Comparison of ENCODE assay signal across 29 mouse cellular contexts in the genomic region with DNA sequence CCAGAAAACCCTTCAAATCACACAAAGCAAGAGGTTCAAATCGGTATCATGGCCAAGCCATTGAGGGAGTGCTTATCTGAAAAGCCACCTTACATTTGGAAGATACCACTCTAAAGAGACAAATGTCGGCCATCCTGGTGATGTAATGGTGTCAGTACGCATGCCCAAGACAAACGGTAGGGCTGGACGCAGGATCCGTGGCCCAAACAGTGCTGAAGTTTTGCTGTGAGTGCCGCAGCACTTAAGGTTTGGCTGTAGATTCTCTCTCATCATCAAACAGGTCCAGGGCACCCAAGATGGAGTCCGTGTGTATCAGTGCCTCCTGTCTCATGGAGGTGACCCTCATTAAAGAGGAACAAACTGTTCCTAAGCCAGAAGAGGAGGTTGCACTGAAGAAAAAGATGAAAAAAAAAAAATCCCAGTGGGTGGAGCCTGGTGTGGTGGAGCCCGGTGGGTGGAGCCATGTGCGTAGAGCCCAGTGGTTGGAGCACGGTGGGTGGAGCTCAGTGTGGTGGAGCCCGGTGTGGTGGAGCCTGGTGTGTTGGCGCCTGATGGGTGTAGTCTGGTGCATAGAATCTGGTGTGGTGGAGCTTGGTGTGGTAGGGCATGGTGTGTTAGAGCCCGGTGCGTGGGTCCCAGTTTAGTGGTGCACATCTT. TPM values are rescaled to one million over a fixed set of nuclear protein-coding genes. Genes with fewer than 3 reads are reported as not detected.
"Had no signal": no experiment of that assay in that cellular context is flagged by ENCODE, and none has a peak within 500 bp of the region (broad histone marks: within the 10 kb centered on the region; RNA-seq: fewer than 3 reads in every experiment).

No protein-coding gene starts in this region.

- H3K9ac ChIP-seq: intestine, embryonic 15.5 days; limb, embryonic 13.5 days; liver, embryonic 15.5 days; lung, embryonic 14.5 days; midbrain, embryonic 13.5 days; neural tube, embryonic 13.5 days; stomach, embryonic 15.5 days had no signal

- H3K9me3 ChIP-seq: intestine, embryonic 15.5 days; limb, embryonic 13.5 days; liver, embryonic 15.5 days; megakaryocyte, embryonic 14.5 days; midbrain, embryonic 10.5 days; midbrain, embryonic 13.5 days; neural tube, embryonic 13.5 days; stomach, embryonic 15.5 days had no signal

- H3K27me3 ChIP-seq: intestine, embryonic 15.5 days; liver, embryonic 15.5 days; midbrain, embryonic 13.5 days; stomach, embryonic 15.5 days had no signal

- H3K4me3 ChIP-seq: intestine, embryonic 15.5 days; layer of hippocampus, adult 2 months; limb, embryonic 13.5 days; liver, embryonic 15.5 days; megakaryocyte, embryonic 14.5 days; midbrain, embryonic 10.5 days; midbrain, embryonic 13.5 days; myocyte; neural tube, embryonic 13.5 days; stomach, embryonic 15.5 days had no signal

- H3K27ac ChIP-seq: intestine, embryonic 15.5 days; kidney, postnatal 0 days; layer of hippocampus, adult 2 months; limb, embryonic 13.5 days; liver, embryonic 15.5 days; midbrain, embryonic 10.5 days; midbrain, embryonic 13.5 days; neural tube, embryonic 13.5 days; stomach, embryonic 15.5 days had no signal

- DNase-seq: kidney, adult 2 months; kidney, postnatal 25 days; layer of hippocampus, adult 9-11 months; lung, embryonic 14.5 days; retina, postnatal 1 day; right cerebral cortex, postnatal 25 days; spleen, adult 18-20 months; thymus, postnatal 25 days had no signal

- H3K4me1 ChIP-seq: intestine, embryonic 15.5 days; limb, embryonic 13.5 days; liver, embryonic 15.5 days; midbrain, embryonic 10.5 days; midbrain, embryonic 13.5 days; neural tube, embryonic 13.5 days; stomach, embryonic 15.5 days had no signal

- ATAC-seq: lung, postnatal 0 days; midbrain, embryonic 13.5 days; midbrain, embryonic 16.5 days had no signal

- H3K36me3 ChIP-seq: intestine, embryonic 15.5 days; limb, embryonic 13.5 days; liver, embryonic 15.5 days; midbrain, embryonic 10.5 days; midbrain, embryonic 13.5 days; neural tube, embryonic 13.5 days; stomach, embryonic 15.5 days had no signal

- H3K4me2 ChIP-seq: intestine, embryonic 15.5 days; limb, embryonic 13.5 days; liver, embryonic 15.5 days; lung, embryonic 14.5 days; midbrain, embryonic 13.5 days; neural tube, embryonic 13.5 days; stomach, embryonic 15.5 days had no signal

RNA-seq across cellular contexts. Expression of gene Fam209, which starts 37.9 kb away (rescaled TPM):
- total RNA-seq: layer of hippocampus, adult 2 months; layer of hippocampus, postnatal 25 days; left cerebral cortex, adult 18-20 months; left cerebral cortex, postnatal 36 days had no signal
- polyA plus RNA-seq: intestine, embryonic 15.5 days; kidney, embryonic 14.5 days; kidney, postnatal 0 days; liver, embryonic 15.5 days; midbrain, embryonic 16.5 days had no signal

RNA-seq across cellular contexts. Expression of gene Tfap2c, which starts 39.2 kb away (rescaled TPM):
- total RNA-seq: monocyte, adult 5-6 weeks; neutrophil, adult 5-6 weeks had no signal
- polyA plus RNA-seq: kidney, adult 2 months; large intestine, adult 2 months; liver, embryonic 15.5 days; lung, postnatal 0 days; myocyte had no signal

RNA-seq across cellular contexts. Expression of gene Gcnt7, which starts 51.8 kb away (rescaled TPM):
- total RNA-seq: layer of hippocampus, adult 2 months; layer of hippocampus, postnatal 25 days; left cerebral cortex, adult 18-20 months; left cerebral cortex, postnatal 10 days; left cerebral cortex, postnatal 36 days; monocyte, adult 5-6 weeks had no signal
- polyA plus RNA-seq: kidney, adult 2 months; large intestine, adult 2 months had no signal
